Mouse (Mus musculus) embryonic fibroblast, embryonic 13.5 days (primary cell): ENCODE measurements around the gene Chn2. TPM values are rescaled to one million over a fixed set of nuclear protein-coding genes. Genes with fewer than 3 reads are reported as not detected.

Experiments
- H3K27ac ChIP-seq: 2 replicates; pipeline ENCODE4 v1.5.1; 2012; ENCODE audit warnings: low read length, control low read depth, inconsistent platforms; ENCODE audit not compliant: insufficient read depth
- H3K4me1 ChIP-seq: 2 replicates; pipeline ENCODE4 v1.6.1; 2011; ENCODE audit warnings: low read length; ENCODE audit not compliant: control insufficient read depth, insufficient read depth
- H3K4me3 ChIP-seq: 2 replicates; pipeline ENCODE4 v1.5.1; 2011; ENCODE audit warnings: mild to moderate bottlenecking, control low read depth, low read length; ENCODE audit not compliant: insufficient read depth
- CTCF ChIP-seq: IDR thresholded peaks from 2 replicates; pipeline ENCODE4 v1.5.1; 2011; ENCODE audit warnings: mild to moderate bottlenecking, control low read depth, low read length, moderate library complexity, borderline replicate concordance; ENCODE audit not compliant: insufficient read depth
- POLR2A ChIP-seq: IDR thresholded peaks from 2 replicates; pipeline ENCODE4 v1.6.1; 2011; ENCODE audit warnings: low read depth, mild to moderate bottlenecking, control low read depth, low read length, moderate library complexity
- polyA plus RNA-seq: library from polyadenylated mRNA; stranded (reverse); fragments of >200 nt; gene quantifications from 2 replicates; pipeline ENCODE4 v1.2.4, GENCODE M21; 2011; ENCODE audit warnings: low read depth; ENCODE audit not compliant: missing spikeins, insufficient read length

Chn2 gene
- polyA plus RNA-seq, 1 experiment: 3.2 TPM

GRCm38 (mm10) chr6:54223529-54223928 is 184.2 kb downstream of the Chn2 start:
- Histone ChIP-seq H3K4me3 (no peak overlapping the region), H3K4me1 (no peaks in the 10 kb centered on the region), H3K27ac (no peak overlapping the region)
- TF ChIP-seq POLR2A (no peak), CTCF (no peak)

GRCm38 (mm10) chr6:54224325-54224724 is 185.0 kb downstream of the Chn2 start:
- TF ChIP-seq CTCF: no peak
- no peak for TF ChIP-seq POLR2A
- H3K4me1 ChIP-seq: no peaks in the 10 kb centered on the region
- H3K27ac ChIP-seq: no peak overlapping the region
- no peak overlapping the region for H3K4me3 ChIP-seq

GRCm38 (mm10) chr6:54225327-54225726 is 186.0 kb downstream of the Chn2 start:
- H3K4me3 ChIP-seq: no peak overlapping the region
- TF ChIP-seq CTCF: no peak
- TF ChIP-seq POLR2A: no peak
- no peak overlapping the region for H3K27ac ChIP-seq
- no peaks in the 10 kb centered on the region for H3K4me1 ChIP-seq

GRCm38 (mm10) chr6:54227061-54227460 is 187.7 kb downstream of the Chn2 start:
- TF ChIP-seq CTCF (no peak), POLR2A (no peak)
- no peak overlapping the region for H3K27ac ChIP-seq
- H3K4me1 ChIP-seq: no peaks in the 10 kb centered on the region
- no peak overlapping the region for H3K4me3 ChIP-seq

GRCm38 (mm10) chr6:54228421-54228820 is 189.1 kb downstream of the Chn2 start:
- Histone ChIP-seq H3K4me3 (no peak overlapping the region), H3K27ac (no peak overlapping the region), H3K4me1 (no peaks in the 10 kb centered on the region)
- TF ChIP-seq POLR2A (no peak), CTCF (no peak)

- Histone ChIP-seq H3K4me3 (no peak overlapping the region), H3K4me1 (no peaks in the 10 kb centered on the region), H3K27ac (no peak overlapping the region)
- TF ChIP-seq CTCF (no peak), POLR2A (no peak)
Observed at GRCm38 (mm10) chr6:54228874-54229273, 189.5 kb downstream of the Chn2 start.

- TF ChIP-seq POLR2A (no peak), CTCF (no peak)
- Histone ChIP-seq H3K27ac (no peak overlapping the region), H3K4me3 (no peak overlapping the region), H3K4me1 (no peaks in the 10 kb centered on the region)
Observed at GRCm38 (mm10) chr6:54231769-54232558, 192.6 kb downstream of the Chn2 start.

GRCm38 (mm10) chr6:54236441-54236840 is 197.1 kb downstream of the Chn2 start:
- H3K4me1 ChIP-seq: no peaks in the 10 kb centered on the region
- no peak for TF ChIP-seq CTCF
- TF ChIP-seq POLR2A: no peak
- no peak overlapping the region for H3K27ac ChIP-seq
- H3K4me3 ChIP-seq: no peak overlapping the region

GRCm38 (mm10) chr6:54241761-54242160 is 202.4 kb downstream of the Chn2 start:
- no peaks in the 10 kb centered on the region for H3K4me1 ChIP-seq
- TF ChIP-seq CTCF (no peak), POLR2A (no peak)
- H3K27ac ChIP-seq: no peak overlapping the region
- H3K4me3 ChIP-seq: no peak overlapping the region

GRCm38 (mm10) chr6:54242286-54242685 is 202.9 kb downstream of the Chn2 start:
- H3K27ac ChIP-seq: no peak overlapping the region
- H3K4me3 ChIP-seq: no peak overlapping the region
- H3K4me1 ChIP-seq: no peaks in the 10 kb centered on the region
- TF ChIP-seq POLR2A (no peak), CTCF (no peak)
